Mouse (Mus musculus): ENCODE results near the gene Ccdc38. TPM values are rescaled to one million over a fixed set of nuclear protein-coding genes. Genes with fewer than 3 reads are reported as not detected.

Gene Ccdc38
- polyA plus RNA-seq, 1 experiment: 0.02 TPM

DNA sequence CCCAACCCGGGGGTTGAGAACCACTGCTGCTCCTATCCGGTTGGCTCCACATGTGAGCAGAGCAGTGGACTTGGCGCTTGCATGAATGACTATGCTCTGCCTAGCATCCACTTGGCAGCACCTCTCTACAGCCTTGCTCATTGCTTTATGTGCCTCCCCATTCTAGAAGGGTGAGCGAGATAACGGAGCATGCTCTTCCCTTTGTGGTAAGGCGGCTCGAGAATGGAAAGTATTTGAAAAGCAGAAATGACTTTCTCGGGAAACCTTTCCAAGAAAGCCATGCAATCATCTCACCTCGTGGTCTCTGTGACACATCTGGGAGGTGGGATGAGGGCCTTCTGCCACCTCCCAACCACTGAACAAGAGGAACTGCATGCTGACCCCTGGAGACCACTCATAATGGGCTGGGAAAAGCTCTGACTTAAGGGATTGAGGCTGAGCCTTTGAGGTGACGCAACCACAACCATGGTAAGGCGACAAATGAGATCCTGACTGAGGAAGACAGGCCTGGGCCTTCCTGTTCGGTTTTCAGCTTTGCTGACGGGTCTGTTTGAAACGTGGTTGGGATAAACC is 24.2 kb downstream of the Ccdc38 start:
- H3K4me3 ChIP-seq (ENCODE audit: extremely low read depth, insufficient read depth, insufficient read length): no peak overlapping the region
- no peak for DNase-seq (ENCODE audit: low read depth in 1 of 2, low spot score in 2 of 2)
- H3K4me1 ChIP-seq (ENCODE audit: control insufficient read depth, insufficient read depth, insufficient read length): no peaks in the 10 kb centered on the region
- H3K36me3 ChIP-seq (ENCODE audit: control insufficient read depth, insufficient read depth, low read length): no peaks in the 10 kb centered on the region
- TF ChIP-seq POLR2A (IDR thresholded peaks at IDR 0.05; ENCODE audit: low read depth, low read length): no peak
- no peak for TF ChIP-seq CTCF (IDR thresholded peaks at IDR 0.05; ENCODE audit: extremely low read depth, insufficient read depth, insufficient read length, insufficient replicate concordance)
- H3K27me3 ChIP-seq (ENCODE audit: control insufficient read depth, insufficient read depth, low read length): no peaks in the 10 kb centered on the region
- 85% methylated on average over 14 of the region's 14 CpGs for WGBS
- H3K27ac ChIP-seq (ENCODE audit: insufficient read depth, low read length): no peak overlapping the region

DNA sequence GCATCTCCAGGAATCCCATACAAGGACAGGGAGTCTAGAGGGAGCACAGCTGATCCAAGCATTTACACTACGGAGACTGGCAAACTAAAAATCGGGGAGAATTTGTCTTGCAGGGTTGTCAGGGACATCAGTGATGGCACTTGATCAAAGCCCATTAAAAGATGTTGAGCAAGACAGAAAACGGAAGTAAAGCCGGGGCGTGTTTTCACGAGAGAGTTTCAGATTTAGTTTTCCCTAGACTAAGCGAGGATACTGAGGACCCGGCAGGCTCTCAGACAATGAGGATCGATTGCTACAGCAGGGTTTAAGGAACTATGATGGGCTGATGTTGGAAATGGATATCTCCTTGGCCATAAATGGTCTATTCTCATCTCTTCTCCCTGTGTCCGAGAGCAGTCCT is 26.6 kb downstream of the Ccdc38 start:
- no peak for DNase-seq (ENCODE audit: low read depth in 1 of 2, low spot score in 2 of 2)
- no peak for TF ChIP-seq CTCF (IDR thresholded peaks at IDR 0.05; ENCODE audit: extremely low read depth, insufficient read depth, insufficient read length, insufficient replicate concordance)
- TF ChIP-seq POLR2A (IDR thresholded peaks at IDR 0.05; ENCODE audit: low read depth, low read length): no peak
- Histone ChIP-seq H3K4me1 (ENCODE audit: control insufficient read depth, insufficient read depth, insufficient read length) (no peaks in the 10 kb centered on the region), H3K36me3 (ENCODE audit: control insufficient read depth, insufficient read depth, low read length) (no peaks in the 10 kb centered on the region), H3K4me3 (ENCODE audit: extremely low read depth, insufficient read depth, insufficient read length) (no peak overlapping the region), H3K27ac (ENCODE audit: insufficient read depth, low read length) (no peak overlapping the region), H3K27me3 (ENCODE audit: control insufficient read depth, insufficient read depth, low read length) (no peaks in the 10 kb centered on the region)
- WGBS: 79% methylated on average over 10 of the region's 10 CpGs

DNA sequence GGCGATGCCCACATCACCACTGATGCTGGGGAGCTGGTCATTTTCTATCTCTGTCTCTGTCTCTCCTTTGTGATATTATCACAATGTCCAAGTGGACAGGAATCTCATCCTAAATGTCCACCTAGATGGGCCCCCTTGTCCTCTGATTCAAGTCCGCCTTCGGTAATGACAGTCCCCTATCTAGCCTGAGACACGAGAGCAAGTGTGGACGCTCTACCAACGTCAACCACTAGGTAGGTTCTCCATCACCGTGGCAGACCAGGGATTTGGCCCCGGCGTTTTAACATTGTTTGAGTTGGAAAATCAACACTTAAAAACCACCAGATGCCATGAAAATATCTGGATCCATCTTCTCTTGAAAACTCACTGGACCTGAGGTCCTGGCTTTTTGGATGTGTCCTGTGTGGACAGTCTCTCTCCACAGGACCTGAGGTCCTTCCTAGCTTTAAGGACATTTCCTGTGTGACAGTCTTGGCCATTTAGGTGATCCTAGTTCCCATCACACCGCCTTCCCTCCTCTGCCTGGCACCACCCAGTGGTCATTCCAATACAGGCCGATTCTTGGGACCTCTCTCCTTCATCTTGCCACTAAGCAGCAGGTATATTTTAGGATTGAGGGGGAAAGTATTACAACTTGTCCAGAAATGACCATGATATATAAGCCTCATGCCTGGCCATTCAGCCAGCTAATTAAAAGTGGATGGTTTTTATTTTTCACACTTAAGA is 27.6 kb downstream of the Ccdc38 start:
- 93% methylated on average over 11 of the region's 11 CpGs for whole genome bisulfite sequencing
- no peak for TF ChIP-seq POLR2A (IDR thresholded peaks at IDR 0.05; ENCODE audit: low read depth, low read length)
- no peak for TF ChIP-seq CTCF (IDR thresholded peaks at IDR 0.05; ENCODE audit: extremely low read depth, insufficient read depth, insufficient read length, insufficient replicate concordance)
- Histone ChIP-seq H3K27me3 (ENCODE audit: control insufficient read depth, insufficient read depth, low read length) (no peaks in the 10 kb centered on the region), H3K4me1 (ENCODE audit: control insufficient read depth, insufficient read depth, insufficient read length) (no peaks in the 10 kb centered on the region), H3K4me3 (ENCODE audit: extremely low read depth, insufficient read depth, insufficient read length) (no peak overlapping the region), H3K27ac (ENCODE audit: insufficient read depth, low read length) (no peak overlapping the region), H3K36me3 (ENCODE audit: control insufficient read depth, insufficient read depth, low read length) (no peaks in the 10 kb centered on the region)
- DNase-seq (ENCODE audit: low read depth in 1 of 2, low spot score in 2 of 2): no peak

DNA sequence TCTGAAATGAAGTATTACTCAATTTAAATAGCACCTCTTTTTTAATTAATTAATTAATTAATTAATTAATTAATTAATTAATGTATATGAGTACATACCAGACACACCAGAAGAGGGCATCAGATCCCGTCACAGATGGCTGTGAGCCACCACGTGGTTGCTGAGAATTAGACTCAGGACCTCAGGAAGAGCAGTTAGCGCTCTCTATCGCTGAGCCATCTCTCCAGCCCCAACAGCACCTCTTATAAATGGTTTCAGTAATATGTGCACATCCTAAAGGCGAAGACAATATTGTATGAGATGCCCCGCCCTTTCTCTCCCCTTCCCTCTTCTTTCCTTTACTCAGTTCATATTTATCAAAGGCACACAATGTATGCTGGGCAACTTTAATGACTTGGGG is 28.2 kb downstream of the Ccdc38 start:
- TF ChIP-seq CTCF (IDR thresholded peaks at IDR 0.05; ENCODE audit: extremely low read depth, insufficient read depth, insufficient read length, insufficient replicate concordance) (no peak), POLR2A (IDR thresholded peaks at IDR 0.05; ENCODE audit: low read depth, low read length) (no peak)
- no peaks in the 10 kb centered on the region for H3K36me3 ChIP-seq (ENCODE audit: control insufficient read depth, insufficient read depth, low read length)
- DNase-seq (ENCODE audit: low read depth in 1 of 2, low spot score in 2 of 2): no peak
- no peaks in the 10 kb centered on the region for H3K4me1 ChIP-seq (ENCODE audit: control insufficient read depth, insufficient read depth, insufficient read length)
- no peaks in the 10 kb centered on the region for H3K27me3 ChIP-seq (ENCODE audit: control insufficient read depth, insufficient read depth, low read length)
- H3K27ac ChIP-seq (ENCODE audit: insufficient read depth, low read length): no peak overlapping the region
- H3K4me3 ChIP-seq (ENCODE audit: extremely low read depth, insufficient read depth, insufficient read length): no peak overlapping the region
- WGBS: 83% methylated on average over 6 of the region's 6 CpGs

DNA sequence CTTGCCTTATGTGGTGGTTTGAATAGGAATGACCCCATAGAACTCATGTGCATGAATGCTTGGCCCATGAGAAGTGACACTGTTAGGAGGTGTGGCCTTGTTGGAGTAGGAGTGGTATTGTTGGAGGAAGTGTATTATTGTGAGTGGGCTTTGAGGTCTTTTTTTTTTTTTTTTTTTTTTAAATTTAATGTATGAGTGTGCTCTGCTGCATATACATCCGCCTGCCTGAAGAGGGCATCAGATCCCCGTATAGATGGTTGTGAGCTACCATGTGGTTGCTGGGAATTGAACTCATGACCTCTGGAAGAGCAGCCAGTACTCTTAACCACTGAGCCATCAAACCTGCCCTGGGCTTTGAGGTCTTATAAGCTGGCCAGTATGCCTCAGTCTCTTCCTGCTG is 31.8 kb downstream of the Ccdc38 start:
- TF ChIP-seq CTCF (IDR thresholded peaks at IDR 0.05; ENCODE audit: extremely low read depth, insufficient read depth, insufficient read length, insufficient replicate concordance) (no peak), POLR2A (IDR thresholded peaks at IDR 0.05; ENCODE audit: low read depth, low read length) (no peak)
- H3K27me3 ChIP-seq (ENCODE audit: control insufficient read depth, insufficient read depth, low read length): no peaks in the 10 kb centered on the region
- no peaks in the 10 kb centered on the region for H3K4me1 ChIP-seq (ENCODE audit: control insufficient read depth, insufficient read depth, insufficient read length)
- H3K27ac ChIP-seq (ENCODE audit: insufficient read depth, low read length): no peak overlapping the region
- 82% methylated on average over 2 of the region's 2 CpGs for WGBS
- no peak overlapping the region for H3K4me3 ChIP-seq (ENCODE audit: extremely low read depth, insufficient read depth, insufficient read length)
- no peak for DNase-seq (ENCODE audit: low read depth in 1 of 2, low spot score in 2 of 2)
- no peaks in the 10 kb centered on the region for H3K36me3 ChIP-seq (ENCODE audit: control insufficient read depth, insufficient read depth, low read length)

DNA sequence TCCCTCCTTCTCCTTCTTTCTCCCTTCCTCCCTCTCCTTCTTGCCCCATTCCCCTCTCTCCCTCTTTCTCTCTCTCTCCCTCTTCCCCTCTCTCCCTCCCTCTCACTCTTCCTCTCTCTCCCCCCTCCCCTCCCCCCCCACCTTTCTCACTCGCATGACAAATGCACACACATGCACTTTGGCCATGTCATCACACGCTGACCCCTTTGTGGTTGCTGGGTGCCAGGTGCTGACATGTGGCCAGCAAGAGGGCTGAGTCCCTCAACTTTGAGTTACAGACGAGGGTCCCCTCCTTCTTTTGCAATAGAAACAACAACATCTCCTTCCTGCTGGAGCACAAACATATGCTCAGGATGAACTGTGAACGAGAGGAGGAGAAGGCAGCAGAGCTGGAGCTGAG is 34.5 kb downstream of the Ccdc38 start:
- Histone ChIP-seq H3K4me1 (ENCODE audit: control insufficient read depth, insufficient read depth, insufficient read length) (no peaks in the 10 kb centered on the region), H3K27ac (ENCODE audit: insufficient read depth, low read length) (no peak overlapping the region), H3K36me3 (ENCODE audit: control insufficient read depth, insufficient read depth, low read length) (no peaks in the 10 kb centered on the region), H3K27me3 (ENCODE audit: control insufficient read depth, insufficient read depth, low read length) (no peaks in the 10 kb centered on the region), H3K4me3 (ENCODE audit: extremely low read depth, insufficient read depth, insufficient read length) (no peak overlapping the region)
- 64% methylated on average over 4 of the region's 4 CpGs for WGBS
- no peak for DNase-seq (ENCODE audit: low read depth in 1 of 2, low spot score in 2 of 2)
- TF ChIP-seq CTCF (IDR thresholded peaks at IDR 0.05; ENCODE audit: extremely low read depth, insufficient read depth, insufficient read length, insufficient replicate concordance) (no peak), POLR2A (IDR thresholded peaks at IDR 0.05; ENCODE audit: low read depth, low read length) (no peak)

DNA sequence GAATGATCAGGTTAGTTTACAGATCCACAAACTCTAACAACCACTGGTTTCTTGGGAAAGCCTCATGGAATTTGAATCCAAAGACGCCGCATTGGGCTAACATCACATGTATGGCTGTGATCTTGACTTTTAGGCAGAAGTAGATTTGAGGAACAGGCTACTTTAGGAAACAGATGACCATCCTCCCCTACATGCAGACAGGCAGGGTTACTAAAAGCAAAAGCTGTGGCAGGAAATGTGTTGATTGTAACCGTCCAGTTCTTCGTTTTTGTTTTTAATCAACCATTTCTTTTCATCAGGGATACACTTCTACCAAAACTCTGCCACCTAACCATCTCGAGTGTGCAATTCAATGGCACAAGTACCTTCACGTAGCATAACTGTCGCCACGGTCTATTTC is 35.5 kb downstream of the Ccdc38 start:
- TF ChIP-seq CTCF (IDR thresholded peaks at IDR 0.05; ENCODE audit: extremely low read depth, insufficient read depth, insufficient read length, insufficient replicate concordance) (no peak), POLR2A (IDR thresholded peaks at IDR 0.05; ENCODE audit: low read depth, low read length) (no peak)
- Histone ChIP-seq H3K36me3 (ENCODE audit: control insufficient read depth, insufficient read depth, low read length) (no peaks in the 10 kb centered on the region), H3K27me3 (ENCODE audit: control insufficient read depth, insufficient read depth, low read length) (no peaks in the 10 kb centered on the region), H3K27ac (ENCODE audit: insufficient read depth, low read length) (no peak overlapping the region), H3K4me1 (ENCODE audit: control insufficient read depth, insufficient read depth, insufficient read length) (no peaks in the 10 kb centered on the region), H3K4me3 (ENCODE audit: extremely low read depth, insufficient read depth, insufficient read length) (no peak overlapping the region)
- WGBS: 44% methylated on average over 8 of the region's 8 CpGs
- no peak for DNase-seq (ENCODE audit: low read depth in 1 of 2, low spot score in 2 of 2)
